25 mouse cellular contexts compared by ENCODE assay signal in genomic region chr19:20388276-20388675, GRCm38 (mm10). TPM values are rescaled to one million over a fixed set of nuclear protein-coding genes. Genes with fewer than 3 reads are reported as not detected.
DNase-seq lines count a peak whose midpoint lies in the region; ATAC-seq and TF ChIP-seq lines count a peak whose summit lies in the region.
"Had no signal": no experiment of that assay in that cellular context is flagged by ENCODE, and none has a peak within 500 bp of the region (broad histone marks: within the 10 kb centered on the region; RNA-seq: fewer than 3 reads in every experiment).

No protein-coding gene starts in this region.

- no peak for TF ChIP-seq EP300 in liver, postnatal 0 days (IDR thresholded peaks at IDR 0.05; ENCODE audit: low read depth)

- no peaks in the 10 kb centered on the region for H3K4me1 ChIP-seq in liver, postnatal 0 days (ENCODE audit: insufficient read depth)
- no peaks in the 10 kb centered on the region for H3K4me1 ChIP-seq in liver, embryonic 12.5 days
- H3K4me1 ChIP-seq: forebrain, embryonic 10.5 days; heart, embryonic 10.5 days; hindbrain, embryonic 12.5 days had no signal

- H3K9ac ChIP-seq in liver, postnatal 0 days (replicated peaks), result no peak overlapping the region
- no peak overlapping the region for H3K9ac ChIP-seq in liver, embryonic 12.5 days
- H3K9ac ChIP-seq: embryonic facial prominence, embryonic 13.5 days; hindbrain, embryonic 12.5 days had no signal

- no peak overlapping the region for H3ac ChIP-seq in C2C12 (ENCODE audit: control insufficient read depth, insufficient read length, low read depth)

- peak overlapping the region; percentile 13; the same call in 1 of the 2 replicates for H3K4me3 ChIP-seq in liver, postnatal 0 days (ENCODE audit: low read depth, low read length)
- no peak overlapping the region for H3K4me3 ChIP-seq in liver, embryonic 12.5 days
- H3K4me3 ChIP-seq in C2C12 (ENCODE audit: insufficient read depth, poor library complexity, severe bottlenecking), result peak overlapping the region; percentile 77
- H3K4me3 ChIP-seq in layer of hippocampus, adult 2 months, result no peak overlapping the region
- H3K4me3 ChIP-seq: embryonic facial prominence, embryonic 13.5 days; erythroblast, embryonic 14.5 days; forebrain, embryonic 10.5 days; heart, embryonic 10.5 days; hindbrain, embryonic 12.5 days had no signal

- no peak for DNase-seq in liver, postnatal 0 days
- DNase-seq in 3T3-L1 (ENCODE audit: low read depth, low spot score), result peak; percentile 75
- DNase-seq in brain, embryonic 14.5 days (ENCODE audit: low read depth), result peak; percentile 5
- no peak for DNase-seq in c-Kit-positive CD71-positive TER-119-positive erythroid progenitor cells, embryonic 14.5 days (ENCODE audit: low spot score)
- no peak for DNase-seq in layer of hippocampus, adult 2 months (ENCODE audit: low spot score in 2 of 2)
- DNase-seq: adrenal gland, adult 2 months; adrenal gland, postnatal 36 days; B cell, adult 2 months; cerebellum, adult 18-20 months; cerebellum, adult 9-11 months; heart, adult 18-20 months; heart, postnatal 10 days; heart, postnatal 4 days had no signal

- WGBS in liver, postnatal 0 days (ENCODE audit: insufficient replicate concordance), result 77% methylated on average over 6 of the region's 6 CpGs
- WGBS in liver, embryonic 12.5 days (ENCODE audit: insufficient replicate concordance), result 68% methylated on average over 6 of the region's 6 CpGs

- ATAC-seq in liver, postnatal 0 days, result no peak
- no peak for ATAC-seq in liver, embryonic 12.5 days
- ATAC-seq in megakaryocyte-erythroid progenitor cell, adult 5-6 weeks (replicated peaks; ENCODE audit: low FRiP score, low TSS enrichment, poor library complexity, severe bottlenecking), result no peak
- ATAC-seq: forebrain, embryonic 14.5 days; hindbrain, embryonic 16.5 days; inflammation-experienced regulatory T-cells, adult 6 months had no signal

- peaks cover 67% of the 10 kb centered on the region for H3K79me3 ChIP-seq in C2C12 (ENCODE audit: low read depth)

- no peaks in the 10 kb centered on the region for H3K27me3 ChIP-seq in liver, postnatal 0 days (ENCODE audit: insufficient read depth, low read length)
- no peaks in the 10 kb centered on the region for H3K27me3 ChIP-seq in liver, embryonic 12.5 days (replicated peaks)
- H3K27me3 ChIP-seq in C2C12 (ENCODE audit: control insufficient read depth, insufficient read depth, insufficient read length), result no peaks in the 10 kb centered on the region
- H3K27me3 ChIP-seq: embryonic facial prominence, embryonic 13.5 days; hindbrain, embryonic 12.5 days had no signal

- no peak for TF ChIP-seq POLR2A in brain, embryonic 14.5 days (IDR thresholded peaks at IDR 0.05; ENCODE audit: borderline replicate concordance, extremely low read depth, insufficient read depth, insufficient read length, poor library complexity, severe bottlenecking)

- peaks cover 88% of the 10 kb centered on the region for H3K79me2 ChIP-seq in C2C12 (ENCODE audit: control insufficient read depth, insufficient read depth)

- TF ChIP-seq CTCF in liver, postnatal 0 days (IDR thresholded peaks at IDR 0.05; ENCODE audit: low read depth), result no peak
- no peak for TF ChIP-seq CTCF in C2C12 (IDR thresholded peaks at IDR 0.05; ENCODE audit: control insufficient read depth, insufficient read depth, insufficient read length)
- no peak for TF ChIP-seq CTCF in brain, embryonic 14.5 days (IDR thresholded peaks at IDR 0.05; ENCODE audit: borderline replicate concordance, extremely low read depth, insufficient read depth, insufficient read length)
- TF ChIP-seq CTCF in layer of hippocampus, adult 2 months (conservative IDR thresholded peaks at IDR 0.05), result no peak

- no peaks in the 10 kb centered on the region for H3K9me3 ChIP-seq in liver, postnatal 0 days (ENCODE audit: low read length)
- no peaks in the 10 kb centered on the region for H3K9me3 ChIP-seq in liver, embryonic 12.5 days (replicated peaks)
- H3K9me3 ChIP-seq: embryonic facial prominence, embryonic 13.5 days; forebrain, embryonic 10.5 days; heart, embryonic 10.5 days; hindbrain, embryonic 12.5 days had no signal

- H3K4me2 ChIP-seq in liver, postnatal 0 days (ENCODE audit: low read depth, low read length), result peak overlapping the region; percentile 32; the same call in 1 of the 2 replicates
- H3K4me2 ChIP-seq in liver, embryonic 12.5 days, result no peak overlapping the region
- H3K4me2 ChIP-seq: hindbrain, embryonic 12.5 days had no signal

- no peaks in the 10 kb centered on the region; the same call in 1 of the 2 replicates for H3K36me3 ChIP-seq in liver, postnatal 0 days (replicated peaks; ENCODE audit: insufficient read depth, low read length)
- H3K36me3 ChIP-seq in liver, embryonic 12.5 days, result no peaks in the 10 kb centered on the region
- peaks cover 58% of the 10 kb centered on the region for H3K36me3 ChIP-seq in C2C12 (ENCODE audit: control insufficient read depth, insufficient read depth)
- H3K36me3 ChIP-seq: forebrain, embryonic 10.5 days; heart, embryonic 10.5 days; hindbrain, embryonic 12.5 days had no signal

- H3K27ac ChIP-seq in liver, postnatal 0 days (ENCODE audit: low read depth), result no peak overlapping the region; the same call in 1 of the 2 replicates
- no peak overlapping the region for H3K27ac ChIP-seq in liver, embryonic 12.5 days
- no peak overlapping the region for H3K27ac ChIP-seq in layer of hippocampus, adult 2 months
- H3K27ac ChIP-seq: embryonic facial prominence, embryonic 13.5 days; forebrain, embryonic 10.5 days; heart, embryonic 10.5 days; hindbrain, embryonic 12.5 days had no signal

TF ChIP-seq in C2C12, 6 proteins besides CTCF, POLR2A, EP300 and RAD21:
- TF ChIP-seq USF1 (IDR thresholded peaks at IDR 0.05; ENCODE audit: low read depth) (peak; percentile 36), MAX (IDR thresholded peaks at IDR 0.05) (no peak)

RNA-seq across cellular contexts. Expression of gene Anxa1, which starts 2.5 kb away (rescaled TPM):
- polyA plus RNA-seq in liver, postnatal 0 days (2015; fragmentation: Nextera tagmentation; extraction: Ambion mirVana), result 152 and 153 TPM in 2 replicates
- 15.1 and 19.1 TPM in 2 replicates for polyA plus RNA-seq in liver, embryonic 12.5 days (2016; fragmentation: Nextera tagmentation; extraction: Ambion mirVana)
- 402 TPM for polyA plus RNA-seq in C2C12 (2012; fragmentation: generic; extraction: Trizol)
- polyA plus RNA-seq in brain, embryonic 14.5 days (2012; rRNA removed), result 3.8 and 4.9 TPM in 2 replicates
- total RNA-seq in megakaryocyte-erythroid progenitor cell, adult 5-6 weeks (2014; fragmentation: Nextera tagmentation), result 8.8 and 23.1 TPM in 2 replicates
- 30.3 and 47.8 TPM in 2 replicates for total RNA-seq in megakaryocyte-erythroid progenitor cell, adult 5-6 weeks (2017)
- total RNA-seq in layer of hippocampus, adult 2 months (2021), result under 1 TPM; 0.71 to 1.00 TPM
- total RNA-seq: MEL had no signal
- polyA plus RNA-seq: erythroblast, embryonic 14.5 days had no signal

Comparison
In these comparisons a context has a peak if more than half of its experiments do, and no peak if none do; other contexts are left out.
1. H3K4me3 ChIP-seq: peak in liver, postnatal 0 days (single experiment) and C2C12 (single experiment); none in liver, embryonic 12.5 days (single experiment) and layer of hippocampus, adult 2 months (single experiment).
2. DNase-seq: peak in 3T3-L1 (single experiment) and brain, embryonic 14.5 days (single experiment); none in liver, postnatal 0 days (single experiment), c-Kit-positive CD71-positive TER-119-positive erythroid progenitor cells, embryonic 14.5 days (single experiment) and layer of hippocampus, adult 2 months (0 of 2).